Mouse (Mus musculus) embryonic fibroblast, embryonic 13.5 days (primary cell): ENCODE measurements around the gene Cd109.

ENCODE experiments used
- CTCF ChIP-seq: IDR thresholded peaks from 2 replicates; pipeline ENCODE4 v1.5.1; 2011; ENCODE audit warnings: mild to moderate bottlenecking, control low read depth, low read length, moderate library complexity, borderline replicate concordance; ENCODE audit not compliant: insufficient read depth
- POLR2A ChIP-seq: IDR thresholded peaks from 2 replicates; pipeline ENCODE4 v1.6.1; 2011; ENCODE audit warnings: low read depth, mild to moderate bottlenecking, control low read depth, low read length, moderate library complexity

DNA sequence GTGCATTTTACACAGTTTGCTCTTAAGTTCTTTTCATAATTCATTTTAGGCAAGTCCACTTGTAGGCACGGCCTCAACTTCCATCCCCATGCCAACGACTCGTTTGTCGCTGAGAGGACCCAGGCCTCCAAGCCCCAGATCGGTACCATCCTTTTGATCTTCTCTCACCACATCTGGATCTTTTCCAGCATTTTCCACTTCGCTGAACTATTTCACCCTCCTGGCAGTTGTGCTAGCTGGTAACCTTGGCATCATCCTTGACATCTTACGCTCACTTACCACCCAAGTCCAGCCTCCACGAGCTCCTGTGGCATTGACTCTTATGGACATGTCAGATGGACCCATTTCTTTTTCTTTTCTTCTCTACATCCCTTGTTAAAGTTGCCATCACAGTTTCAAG is 33.3 kb downstream of the Cd109 start:
- TF ChIP-seq CTCF, result no peak
- TF ChIP-seq POLR2A, result no peak
